Mouse (Mus musculus) WW6 (cell line): ENCODE measurements around the gene Gm4707.
"Not testable (repeated sequence)": the region's sequence is repeated elsewhere in the genome, so short reads cannot be mapped to it uniquely, and the experiment has no call there.

Experiments used
- DNase-seq: peaks from one replicate; pipeline ENCODE4 v3.0.0-alpha.2; 2013; ENCODE audit warnings: low read depth, low spot score

Gene Gm4707

DNA sequence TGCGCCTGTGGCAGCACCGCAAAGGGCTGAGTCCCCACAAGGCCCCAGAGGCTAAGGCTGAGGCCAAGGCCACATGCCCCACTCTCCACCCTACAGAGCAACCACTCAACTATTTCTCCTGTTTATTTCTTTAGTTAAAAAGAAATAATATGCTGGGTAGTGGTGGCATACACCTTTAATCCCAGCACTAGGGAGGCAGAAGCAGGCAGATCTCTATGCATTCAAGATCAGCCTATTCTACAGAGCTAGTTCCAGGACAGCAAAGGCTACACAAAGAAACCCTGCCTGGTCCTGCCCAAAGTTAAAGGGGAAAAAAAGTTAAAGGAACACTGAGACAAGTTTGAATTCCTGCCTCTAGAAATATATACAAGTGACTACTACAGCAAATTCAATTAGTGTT, at the start of gene Gm4707:
Gene Gm4707, minus strand, starts transcription at position 101 of the 400 bp plus-strand sequence.
- DNase-seq, result no peak

DNA sequence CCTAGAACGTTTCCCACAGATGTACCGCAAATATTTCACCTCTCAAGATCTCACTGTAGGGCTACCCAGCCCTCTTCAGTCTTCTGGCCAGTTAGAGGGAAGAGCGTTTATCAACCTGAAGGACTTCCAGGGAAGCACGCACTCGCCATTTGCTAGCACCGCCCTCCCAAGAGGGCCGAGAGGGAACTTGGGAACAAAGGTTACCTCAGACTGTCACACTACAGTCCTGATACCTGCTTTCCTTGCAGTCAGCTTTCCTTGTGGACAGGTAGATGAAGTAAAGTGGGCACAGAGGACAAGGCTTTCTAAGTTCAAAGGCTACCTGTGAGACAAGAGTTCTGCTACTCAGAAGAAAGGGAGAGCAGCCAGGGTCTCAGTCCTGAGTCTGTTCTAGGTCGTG, 47.1 kb upstream of the Gm4707 start:
- no peak for DNase-seq

DNA sequence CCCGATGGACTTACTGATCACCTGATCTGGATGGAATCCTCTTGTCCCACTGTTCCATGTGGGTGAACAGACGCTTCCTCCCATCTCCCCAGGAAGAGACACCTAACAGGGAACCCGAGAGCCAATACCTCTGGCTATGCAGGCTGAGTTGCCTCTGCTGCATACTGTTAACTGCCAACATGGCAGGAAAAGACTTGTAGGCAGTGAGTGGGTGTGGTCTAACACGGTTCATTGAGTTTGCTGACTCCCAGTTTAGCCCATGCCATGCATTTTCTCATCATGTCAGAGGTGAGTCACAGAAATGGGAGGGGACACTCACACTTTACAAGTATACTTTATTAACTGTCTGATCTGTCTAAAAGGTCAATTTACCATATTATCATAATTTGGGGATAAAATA, 36.1 kb upstream of the Gm4707 start:
- no peak for DNase-seq

DNA sequence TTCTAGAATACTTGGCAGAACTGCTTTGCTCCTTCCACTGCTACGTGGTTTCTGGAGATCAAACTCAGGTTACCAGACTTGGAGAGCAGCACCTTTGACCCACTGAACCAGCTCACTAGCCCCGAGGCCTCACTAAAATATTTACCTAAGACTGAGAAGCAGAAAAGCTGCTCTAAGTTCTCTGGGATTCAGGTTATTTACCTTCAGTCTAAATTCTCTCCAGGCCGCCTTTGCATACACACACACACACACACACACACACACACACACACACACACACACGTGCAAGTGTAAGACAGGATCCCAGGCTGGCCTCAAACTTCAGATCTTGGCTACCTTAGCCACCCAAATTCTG, 31.6 kb upstream of the Gm4707 start:
- no peak for DNase-seq

DNA sequence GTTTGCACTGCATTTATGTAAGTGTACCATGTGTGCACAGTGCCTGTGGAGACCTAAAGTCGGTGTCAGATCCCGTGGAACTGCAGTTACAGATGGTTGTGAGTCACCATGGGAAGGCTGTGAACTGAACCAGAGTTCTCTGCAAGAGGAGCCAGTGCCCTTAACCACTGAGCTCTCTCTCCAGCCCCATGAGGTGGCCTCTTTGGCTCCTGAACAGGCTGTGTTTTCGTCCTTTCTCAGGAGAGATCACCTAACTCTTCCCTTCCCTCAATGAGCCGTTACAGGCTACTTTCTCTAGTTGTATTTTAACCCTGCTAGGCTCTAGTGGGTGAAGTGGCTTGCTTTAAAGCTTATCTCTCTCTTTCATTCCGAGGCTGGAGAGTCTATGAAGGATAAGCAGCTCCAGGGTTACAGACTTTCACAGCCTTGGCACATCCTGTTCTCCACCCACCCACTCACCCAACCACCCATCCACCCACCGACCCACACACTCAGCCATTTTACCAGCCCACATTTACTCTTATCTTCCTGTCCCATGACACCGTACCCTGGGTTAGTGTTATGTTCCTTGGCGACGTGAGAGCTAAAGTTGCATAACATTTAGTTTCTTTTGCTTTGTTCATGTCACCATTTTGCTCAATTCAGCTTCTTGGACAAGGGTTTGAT, 31.1 kb upstream of the Gm4707 start:
- DNase-seq, result no peak

DNA sequence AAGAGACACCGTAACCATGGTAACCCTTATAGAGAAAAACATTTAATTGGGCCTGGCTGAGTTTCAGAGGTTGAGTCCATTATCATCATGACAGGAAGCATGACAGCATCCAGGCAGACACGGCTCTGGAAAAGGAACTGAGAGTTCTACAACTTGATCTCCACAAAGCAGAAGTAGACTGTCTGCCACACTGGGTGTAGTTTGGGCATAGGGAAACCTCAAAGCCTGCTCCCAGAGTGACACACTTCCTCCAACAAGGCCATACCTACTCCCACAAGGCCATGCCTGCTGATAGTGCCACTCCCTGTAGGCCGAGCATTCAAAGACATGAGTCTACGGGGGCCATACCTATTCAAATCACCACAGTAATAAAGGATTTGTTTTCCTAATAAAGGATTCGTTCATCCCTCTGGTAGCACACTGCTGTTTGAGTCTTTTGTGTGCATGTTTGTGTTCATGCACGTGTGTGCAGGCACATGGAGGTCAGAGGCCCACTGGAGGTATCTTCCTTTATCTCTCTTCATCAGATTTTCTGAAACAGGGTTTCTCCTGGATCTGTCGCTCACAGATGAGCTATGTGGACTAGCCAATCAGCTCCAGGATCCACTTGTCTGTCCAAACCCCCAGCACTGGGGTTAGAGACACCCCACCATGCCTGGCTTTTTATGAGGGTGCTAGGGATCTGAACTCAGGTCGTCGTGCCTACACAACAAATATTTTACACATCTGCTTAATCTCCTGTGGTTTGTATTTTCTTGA, 30.2 kb upstream of the Gm4707 start:
- DNase-seq, result no peak

DNA sequence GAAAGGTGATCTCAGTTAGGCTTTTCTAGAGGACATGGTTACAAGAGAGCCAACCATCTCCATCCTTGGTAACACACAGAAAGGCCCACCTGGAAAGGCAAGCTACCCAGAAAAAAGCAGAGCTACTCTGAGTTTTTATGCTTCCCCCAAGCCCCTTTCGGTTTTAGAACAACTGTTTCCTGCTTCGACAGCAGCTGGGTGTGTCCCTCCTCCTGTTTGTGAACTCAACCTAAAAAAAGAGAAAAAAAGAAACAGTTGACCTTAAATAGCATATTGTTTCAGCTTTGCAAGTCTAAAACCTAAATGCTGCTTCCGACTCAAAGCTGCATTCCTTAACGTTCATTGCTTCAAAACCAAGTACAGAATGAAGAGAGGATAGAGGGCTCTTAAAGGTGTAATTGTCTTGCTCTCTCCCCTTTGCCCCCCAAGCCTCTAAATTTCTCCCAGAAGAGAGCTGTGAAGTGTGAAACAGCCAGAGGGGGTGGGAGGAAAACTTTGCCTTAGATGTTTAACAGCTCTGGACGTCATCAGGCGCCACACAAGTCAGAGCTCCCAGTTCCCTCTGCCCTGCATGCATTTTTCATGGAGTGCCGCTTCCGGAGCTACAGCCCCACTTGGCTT, 26.6 kb upstream of the Gm4707 start:
- DNase-seq, result no peak

DNA sequence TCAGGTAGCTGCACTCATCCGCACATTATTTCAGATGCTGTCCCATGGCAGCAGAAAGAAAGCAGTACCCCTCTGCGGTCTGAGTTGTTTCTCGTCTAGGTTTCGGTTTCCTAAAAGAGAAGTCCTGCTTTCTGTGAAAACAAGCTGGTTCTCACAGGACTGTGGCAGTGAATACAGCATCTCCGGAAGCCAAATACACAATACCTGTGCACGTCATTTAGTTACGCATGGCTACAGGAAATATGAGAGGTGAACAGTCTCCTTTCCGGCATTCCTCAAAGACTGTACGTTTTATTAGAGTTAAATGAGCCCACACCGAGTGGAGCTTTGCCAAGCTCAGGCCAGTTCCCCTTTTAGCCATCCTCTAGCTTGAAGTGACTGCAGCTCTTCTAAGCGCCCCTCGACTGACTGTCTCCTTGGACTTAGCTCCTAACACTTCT, 26.1 kb upstream of the Gm4707 start:
- DNase-seq, result no peak

DNA sequence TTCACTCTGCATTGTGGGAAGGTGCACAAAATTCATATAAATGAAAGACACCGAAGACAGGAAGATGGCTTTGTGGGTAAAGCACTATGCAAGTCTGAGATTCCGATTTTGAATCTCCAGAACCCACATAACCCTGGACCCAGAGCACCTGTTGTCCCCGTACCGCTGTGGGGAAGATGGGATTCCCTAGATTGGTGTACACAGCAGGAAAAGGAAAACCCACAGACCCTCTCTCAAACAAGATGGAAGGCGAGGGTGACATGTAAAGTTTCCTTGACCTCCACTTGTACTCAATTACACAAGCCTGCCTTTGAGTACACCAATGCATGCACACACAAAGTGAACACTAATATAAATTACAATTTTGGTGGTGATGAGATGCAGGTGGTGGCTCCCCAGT, 25.0 kb upstream of the Gm4707 start:
- DNase-seq, result no peak

DNA sequence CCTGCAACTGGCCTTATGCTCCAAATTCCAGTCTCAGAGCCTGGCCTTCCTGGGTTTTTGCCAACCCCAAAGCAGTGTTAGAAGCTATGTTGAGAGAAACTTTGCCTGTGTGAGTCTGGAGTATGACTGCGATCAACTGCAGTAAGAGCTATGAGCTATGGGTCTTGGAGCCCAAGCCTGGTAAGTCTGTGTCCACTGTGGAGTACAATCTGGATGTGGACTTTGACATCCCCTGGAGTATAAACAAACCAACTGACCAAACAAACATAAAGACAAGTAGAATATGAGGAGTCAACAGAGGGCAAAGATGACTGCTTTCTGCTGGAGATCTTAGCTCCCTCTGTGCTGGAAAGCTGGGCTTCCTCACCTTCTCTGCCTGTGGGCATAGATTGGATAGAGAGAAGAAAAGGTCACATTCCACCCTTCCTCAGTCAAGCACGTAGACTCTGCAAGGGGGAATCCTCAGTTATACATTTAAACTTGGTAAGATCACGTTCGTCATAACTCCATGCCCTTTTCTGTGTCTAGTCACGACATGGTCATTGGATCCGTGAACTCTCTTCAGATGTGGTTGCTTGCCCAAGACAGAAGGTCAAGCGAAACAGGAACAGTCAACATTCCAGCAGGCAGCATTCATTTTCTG, 23.8 kb upstream of the Gm4707 start:
- no peak for DNase-seq

DNA sequence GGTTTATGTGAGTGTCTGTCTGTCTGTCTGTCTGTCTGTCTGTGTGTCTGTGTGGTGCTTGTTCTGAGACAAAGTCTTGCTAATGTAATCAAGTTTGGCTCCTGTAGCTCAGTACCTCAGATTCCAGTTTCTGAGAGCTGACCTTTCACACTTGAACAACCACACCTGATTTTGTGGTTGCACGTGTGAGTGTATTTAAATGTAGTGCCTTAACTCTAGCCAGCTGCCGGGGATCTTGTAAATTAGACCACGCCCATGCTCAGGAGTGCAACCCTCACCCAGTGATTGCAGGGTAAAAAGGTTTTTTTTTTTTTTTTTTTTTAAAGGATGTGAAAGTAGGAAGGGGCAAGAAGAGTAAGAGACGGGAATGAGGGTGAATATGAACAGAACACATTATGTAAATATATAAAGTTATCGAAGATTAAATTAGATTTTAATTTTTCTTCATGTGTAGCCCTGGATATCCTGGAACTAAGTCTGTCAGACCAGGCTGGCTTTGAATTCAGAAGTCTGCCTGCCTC, 19.7 kb upstream of the Gm4707 start:
- DNase-seq, result no peak

DNA sequence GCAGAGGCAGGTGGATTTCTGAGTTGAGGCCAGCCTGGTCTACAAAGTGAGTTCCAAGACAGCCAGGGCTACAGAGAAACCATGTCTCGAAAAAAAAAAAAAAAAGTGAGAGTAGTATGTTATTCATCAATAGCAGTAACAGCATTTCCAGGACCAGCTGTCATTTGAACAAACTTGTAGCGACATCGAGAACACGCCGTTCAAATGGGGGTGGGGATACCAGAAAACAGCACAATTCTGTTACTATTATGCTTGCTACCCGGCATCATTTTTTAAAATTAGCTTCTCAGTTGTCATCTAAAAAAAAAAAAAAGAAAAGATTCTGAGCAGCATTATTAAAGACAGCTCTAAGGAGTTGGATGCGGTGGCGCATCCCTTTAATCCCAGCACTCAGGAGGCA, 17.8 kb upstream of the Gm4707 start:
- no peak for DNase-seq

DNA sequence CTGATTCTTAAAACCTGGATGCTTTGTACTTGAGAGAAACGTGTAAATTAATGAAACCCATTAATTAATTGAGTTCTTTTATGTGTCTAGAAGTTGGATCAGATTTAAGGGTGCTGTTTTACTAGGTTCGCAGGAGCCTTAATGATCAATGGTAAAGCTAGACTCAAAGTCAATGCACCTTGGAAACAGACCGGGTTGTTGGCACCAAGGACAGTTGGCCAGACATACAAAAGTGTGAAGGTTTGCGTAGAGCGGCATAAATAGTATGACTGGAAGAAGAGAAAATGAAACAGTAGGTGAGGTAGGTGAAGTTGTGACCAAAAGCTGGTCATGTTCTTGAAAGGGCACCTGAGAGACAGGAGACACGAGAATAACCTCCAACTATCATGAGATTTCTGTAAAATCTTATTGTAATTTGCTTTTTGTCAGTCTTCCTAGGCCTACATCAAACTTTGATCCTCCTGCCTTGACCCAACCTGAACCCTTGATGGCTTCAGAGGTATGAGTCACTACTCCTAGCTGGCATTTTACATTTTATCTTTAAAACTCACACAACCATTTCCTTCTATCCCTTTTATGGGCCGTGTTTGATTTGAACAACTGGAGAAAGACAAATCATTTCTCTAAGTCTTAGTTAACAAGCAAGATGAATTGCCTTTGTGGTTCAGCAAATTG, 16.8 kb upstream of the Gm4707 start:
- no peak for DNase-seq

DNA sequence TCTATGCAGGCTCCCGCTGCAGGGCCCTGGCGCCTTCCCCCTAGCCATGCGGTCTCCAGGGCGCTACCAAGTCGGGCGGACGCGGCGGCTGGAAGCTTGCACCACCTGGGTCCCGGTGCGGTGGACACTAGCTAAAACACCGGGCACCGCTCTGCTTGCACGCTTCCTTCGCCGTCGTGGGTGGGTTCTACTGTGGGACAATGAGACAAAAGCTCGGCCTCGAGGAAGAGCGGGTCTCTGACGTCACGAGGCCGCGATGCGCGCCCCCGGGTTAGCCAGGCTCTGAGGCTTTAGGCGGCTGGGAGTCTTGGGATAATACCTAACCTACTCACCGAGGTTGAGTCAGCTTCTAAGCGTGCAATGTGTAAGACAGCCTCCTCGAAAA, 16.0 kb upstream of the Gm4707 start:
- DNase-seq, result peak; percentile 29

DNA sequence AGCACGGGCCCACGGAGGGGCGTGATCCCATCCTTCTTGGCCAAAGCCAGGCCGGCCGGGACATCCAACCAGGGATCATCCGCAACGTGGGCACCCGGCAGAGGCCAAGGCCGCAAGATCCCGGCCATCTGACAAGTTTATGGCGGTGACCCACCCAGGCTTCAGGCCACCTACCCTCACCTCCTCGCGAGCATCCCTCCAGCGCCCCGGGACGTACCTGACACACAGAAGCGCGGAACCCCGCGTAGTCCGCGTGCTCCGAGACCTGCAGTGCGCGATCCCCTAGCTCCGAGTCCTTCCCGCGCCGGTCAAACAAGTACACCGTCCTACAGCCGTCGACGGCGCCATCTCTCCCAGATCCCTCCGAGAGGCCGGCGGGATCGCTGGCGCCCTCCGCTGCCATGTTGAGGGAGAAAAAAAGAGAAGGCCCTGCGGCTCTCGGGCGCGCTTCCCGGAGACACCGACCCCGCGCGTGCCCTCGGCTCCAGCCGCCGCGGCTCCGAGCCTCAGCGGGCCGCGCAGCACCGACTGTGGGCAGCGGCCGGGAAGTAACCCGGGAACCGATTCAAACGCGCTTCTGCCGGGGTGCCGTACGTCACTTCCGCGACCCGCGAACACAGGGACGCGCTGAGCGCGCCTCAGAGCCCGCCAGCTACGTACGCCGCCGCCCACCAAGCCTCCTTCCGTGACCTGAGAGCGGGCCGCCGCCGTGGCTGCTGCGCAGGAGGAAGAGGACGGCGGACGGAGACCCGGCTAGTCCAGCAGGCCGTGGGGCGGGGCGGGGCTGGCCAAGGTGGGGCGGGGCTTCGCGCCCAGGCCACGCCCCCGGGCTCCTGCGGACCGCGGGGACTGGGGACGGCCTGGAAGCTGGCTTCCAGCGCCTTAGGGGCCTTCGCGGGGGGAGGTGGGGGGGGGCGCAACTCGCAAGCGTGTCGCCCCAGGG, 15.3 kb upstream of the Gm4707 start, which contains the start of gene Smchd1:
Gene Smchd1, minus strand, starts transcription at position 582 of the 943 bp plus-strand sequence.
- DNase-seq, result peak; percentile 60

DNA sequence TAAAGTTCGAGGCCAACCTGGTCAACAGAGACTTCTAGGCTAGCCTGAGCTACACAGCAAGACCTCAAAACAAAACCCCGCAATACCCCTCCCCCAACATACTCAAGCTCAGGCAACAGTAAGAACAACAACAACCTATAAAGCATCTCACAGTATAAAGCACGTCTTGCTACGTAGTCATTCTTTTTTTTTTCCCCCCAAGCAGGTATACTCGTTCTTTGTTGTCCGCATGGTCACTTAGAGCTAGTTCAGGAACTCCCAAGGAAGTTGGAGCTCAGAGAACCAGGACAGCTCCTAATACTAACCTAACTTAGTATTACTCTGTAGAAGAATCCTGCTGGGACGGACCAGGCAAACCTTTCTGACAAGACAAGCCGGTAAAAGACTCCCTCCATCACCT, 14.4 kb upstream of the Gm4707 start:
- no peak for DNase-seq

DNA sequence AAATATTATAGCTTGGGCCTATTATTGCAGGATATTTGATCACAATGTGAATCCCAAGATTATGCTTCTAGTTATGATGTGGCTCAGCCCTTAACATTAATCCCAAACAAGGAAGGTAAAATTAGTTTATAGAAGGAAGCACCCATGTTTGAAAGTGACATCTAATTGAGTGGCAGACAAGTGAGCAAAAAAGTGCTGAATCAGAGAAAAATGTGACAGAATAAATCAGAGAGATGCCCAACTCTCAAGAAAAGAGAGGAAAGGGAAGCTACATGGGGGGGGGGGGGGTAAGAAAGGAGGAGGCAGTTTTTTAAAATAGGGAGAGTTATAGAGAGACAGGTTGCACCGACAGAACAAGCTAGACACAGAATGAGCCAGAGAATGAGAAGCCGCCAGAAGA, 11.5 kb upstream of the Gm4707 start:
- no peak for DNase-seq

DNA sequence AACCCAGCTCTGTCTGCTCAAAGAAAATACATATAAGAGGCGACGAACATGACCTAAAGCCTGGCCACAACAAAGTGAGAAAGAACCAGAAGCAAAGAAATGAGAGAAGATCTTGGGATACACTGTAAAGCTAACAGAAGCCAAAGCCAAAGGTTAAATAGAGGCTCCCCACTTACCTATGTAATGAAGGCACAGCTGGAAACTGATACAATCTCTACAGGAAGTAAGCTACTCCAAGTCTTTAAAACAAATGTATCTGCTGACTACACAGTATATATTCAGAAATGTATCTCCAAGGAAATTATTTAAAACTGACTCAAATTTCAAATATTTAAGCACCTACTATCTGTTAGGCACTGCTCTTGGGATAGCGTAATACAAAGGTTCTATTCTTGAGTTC, 594 bp upstream of the Gm4707 start:
- DNase-seq, result no peak

DNA sequence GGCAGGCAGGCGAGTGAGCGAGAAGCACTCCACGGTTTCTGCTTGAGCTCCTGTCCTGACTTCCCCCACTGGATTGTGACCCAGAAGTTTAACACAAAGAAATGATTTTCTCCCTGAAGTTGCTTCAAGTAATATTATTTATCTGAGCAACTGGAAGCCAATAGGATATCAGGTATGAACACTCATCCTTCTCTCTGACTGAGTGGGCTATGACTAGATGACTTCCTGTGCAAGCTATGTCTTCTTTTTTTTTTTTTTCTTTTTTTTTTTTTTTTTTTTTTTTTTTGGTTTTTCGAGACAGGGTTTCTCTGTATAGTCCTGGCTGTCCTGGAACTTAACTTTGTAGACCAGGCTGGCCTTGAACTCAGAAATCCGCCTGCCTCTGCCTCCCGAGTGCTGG, 2.4 kb downstream of the Gm4707 start:
- DNase-seq, result not testable (repeated sequence)

DNA sequence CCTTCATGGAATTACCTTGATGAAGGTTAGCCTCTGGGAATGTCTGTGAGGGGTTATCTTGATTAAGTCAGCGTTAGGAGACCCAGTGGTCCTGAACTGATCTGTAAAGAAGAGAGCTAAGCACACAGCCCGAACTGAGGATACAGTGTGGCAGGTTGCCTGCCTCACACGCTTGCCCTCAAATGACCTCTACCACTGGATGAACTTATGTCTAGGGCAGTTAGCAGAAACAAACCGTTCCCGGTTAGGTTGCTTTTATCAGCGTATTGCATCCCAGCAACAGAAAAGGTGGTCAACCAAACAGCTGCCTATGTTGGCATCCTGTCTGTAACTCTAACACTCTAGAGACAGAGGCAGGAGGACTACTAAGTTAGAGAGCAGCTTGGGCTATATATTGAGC, 14.5 kb downstream of the Gm4707 start:
- DNase-seq, result no peak

DNA sequence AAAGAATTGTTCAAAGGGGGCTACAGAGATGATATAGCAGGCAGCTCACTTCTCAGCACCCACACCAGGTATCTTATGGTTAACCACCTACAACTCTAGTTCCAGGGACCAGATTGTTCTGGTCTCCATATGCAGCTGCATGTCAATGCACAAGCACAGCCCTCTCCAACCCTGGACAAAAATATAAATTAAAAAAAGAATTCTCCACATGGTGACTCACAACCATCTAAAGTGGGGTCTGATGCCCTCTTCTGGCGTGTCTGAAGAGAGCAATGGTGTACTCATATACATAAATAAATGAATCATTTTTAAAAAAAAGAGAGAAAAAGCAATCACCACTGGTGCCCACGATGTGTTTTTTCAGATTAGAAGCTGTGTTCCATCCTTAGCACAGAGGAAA, 15.0 kb downstream of the Gm4707 start:
- no peak for DNase-seq
